Mouse (Mus musculus) MEL (cell line): ENCODE measurements around the gene Olfr780. TPM values are rescaled to one million over a fixed set of nuclear protein-coding genes. Genes with fewer than 3 reads are reported as not detected.
"Not testable (repeated sequence)": the region's sequence is repeated elsewhere in the genome, so short reads cannot be mapped to it uniquely, and the experiment has no call there.

Experiments used
- DNase-seq: peaks from one replicate; pipeline ENCODE4 v3.0.0; 2011; ENCODE audit warnings: low read depth, low spot score
- H3K27ac ChIP-seq: 2 replicates; pipeline ENCODE4 v1.5.1; 2012; ENCODE audit warnings: low read depth, mild to moderate bottlenecking, control low read depth, low read length, moderate library complexity; ENCODE audit not compliant: control insufficient read depth
- H3K27me3 ChIP-seq, 2 experiments: fragments of 150-350 bp in 1 of 2; sonication (generic) in 1 of 2; 2 replicates each; pipeline ENCODE4 v1.6.1; 2012; ENCODE audit warnings: low read length in 2 of 2, mild to moderate bottlenecking in 2 of 2, improper control_type of control experiment in 1 of 2, moderate library complexity in 1 of 2; ENCODE audit not compliant: insufficient read depth in 2 of 2, control insufficient read depth in 1 of 2
- H3K36me3 ChIP-seq, 2 experiments: 2 replicates each; pipeline ENCODE4 v1.6.1; 2012 to 2014; ENCODE audit warnings: low read length in 2 of 2, improper control_type of control experiment in 1 of 2, inconsistent platforms in 1 of 2, mild to moderate bottlenecking in 1 of 2; ENCODE audit not compliant: insufficient read depth in 2 of 2, control insufficient read depth in 1 of 2
- H3K4me1 ChIP-seq, 2 experiments: fragments of 150-350 bp in 1 of 2; sonication (generic) in 1 of 2; 2 replicates each; pipeline ENCODE4 v1.6.1; 2012; ENCODE audit warnings: low read length in 2 of 2, improper control_type of control experiment in 1 of 2, mild to moderate bottlenecking in 1 of 2; ENCODE audit not compliant: insufficient read depth in 2 of 2, control insufficient read depth in 1 of 2
- H3K4me3 ChIP-seq, 2 experiments: fragments of 150-350 bp in 1 of 2; sonication (generic) in 1 of 2; 2 replicates each; pipeline ENCODE4 v1.5.1; 2012; ENCODE audit warnings: low read depth in 2 of 2, low read length in 2 of 2, mild to moderate bottlenecking in 2 of 2, moderate library complexity in 2 of 2, control low read depth in 1 of 2, improper control_type of control experiment in 1 of 2; ENCODE audit not compliant: control insufficient read depth in 1 of 2, insufficient read depth in 1 of 2
- H3K79me2 ChIP-seq: 2 replicates; pipeline ENCODE4 v1.6.1; 2012; ENCODE audit warnings: mild to moderate bottlenecking, low read length, moderate library complexity; ENCODE audit not compliant: control insufficient read depth, poor library complexity, insufficient read depth
- H3K9ac ChIP-seq: 2 replicates; pipeline ENCODE4 v1.6.1; 2012; ENCODE audit warnings: low read depth, mild to moderate bottlenecking, control low read depth, low read length, moderate library complexity; ENCODE audit not compliant: control insufficient read depth, poor library complexity, severe bottlenecking
- H3K9me3 ChIP-seq: fragments of 150-350 bp; sonication (generic); replicated peaks from 2 replicates; pipeline ENCODE4 v1.6.1; 2012; ENCODE audit warnings: mild to moderate bottlenecking, low read length, improper control_type of control experiment, moderate library complexity; ENCODE audit not compliant: insufficient read depth
- CTCF ChIP-seq, 3 experiments: IDR thresholded peaks in 2 of 3; conservative IDR thresholded peaks in 1 of 3; 2 replicates each; pipeline ENCODE4 v1.5.1; 2011 to 2012; ENCODE audit warnings: low read length in 3 of 3, low read depth in 2 of 3, mild to moderate bottlenecking in 2 of 3, improper control_type of control experiment in 1 of 3, inconsistent platforms in 1 of 3, mixed read lengths in 1 of 3, moderate library complexity in 1 of 3; ENCODE audit not compliant: control insufficient read depth in 1 of 3, insufficient read depth in 1 of 3, poor library complexity in 1 of 3, severe bottlenecking in 1 of 3
- E2F4 ChIP-seq: IDR thresholded peaks from 2 replicates; pipeline ENCODE4 v1.6.1; 2011; ENCODE audit warnings: low read depth, low read length, improper control_type of control experiment, borderline replicate concordance
- EP300 ChIP-seq, 2 experiments: IDR thresholded peaks; 2 replicates each; pipeline ENCODE4 v1.6.1; 2011; ENCODE audit warnings: improper control_type of control experiment in 2 of 2, low read length in 2 of 2, low read depth in 1 of 2, mild to moderate bottlenecking in 1 of 2
- MAFK ChIP-seq: IDR thresholded peaks from 2 replicates; pipeline ENCODE4 v1.6.1; 2011; ENCODE audit warnings: low read depth, mild to moderate bottlenecking, low read length, improper control_type of control experiment, borderline replicate concordance
- MAX ChIP-seq: IDR thresholded peaks from 2 replicates; pipeline ENCODE4 v1.6.1; 2011; ENCODE audit warnings: low read length, improper control_type of control experiment
- NELFE ChIP-seq: IDR thresholded peaks from 2 replicates; pipeline ENCODE4 v1.6.1; 2011; ENCODE audit warnings: low read depth, low read length, improper control_type of control experiment
- POLR2AphosphoS2 ChIP-seq: IDR thresholded peaks from 2 replicates; pipeline ENCODE4 v1.6.1; 2011; ENCODE audit warnings: low read length, improper control_type of control experiment
- RAD21 ChIP-seq: IDR thresholded peaks from 2 replicates; pipeline ENCODE4 v1.6.1; 2011; ENCODE audit warnings: mild to moderate bottlenecking, low read depth, low read length, improper control_type of control experiment
- RCOR1 ChIP-seq: IDR thresholded peaks from 2 replicates; pipeline ENCODE4 v1.6.1; 2012; ENCODE audit warnings: low read depth, mild to moderate bottlenecking, inconsistent platforms, low read length, improper control_type of control experiment
- TBP ChIP-seq: IDR thresholded peaks from 2 replicates; pipeline ENCODE4 v1.8.0; 2011; ENCODE audit warnings: low read depth, low read length, improper control_type of control experiment
- polyA plus RNA-seq, 2 experiments: library from polyadenylated mRNA; stranded (reverse) in 1 of 2; unstranded in 1 of 2; fragments of >175 nt in 1 of 2; fragments of >200 nt in 1 of 2; gene quantifications; 2 replicates each; pipeline versions ENCODE4 v1.2.1 to v1.2.4; 2012; ENCODE audit warnings: low replicate concordance in 2 of 2, low read depth in 1 of 2; ENCODE audit not compliant: insufficient read length in 2 of 2, insufficient read depth in 1 of 2, missing spikeins in 1 of 2
- total RNA-seq: library from RNA; depleted of rRNA; stranded (reverse); fragments of 300-350 nt; gene quantifications from 2 replicates; pipeline ENCODE4 v1.2.3, GENCODE M21; 2012

Gene Olfr780
- total and polyA plus RNA-seq, 3 experiments, result not detected

DNA sequence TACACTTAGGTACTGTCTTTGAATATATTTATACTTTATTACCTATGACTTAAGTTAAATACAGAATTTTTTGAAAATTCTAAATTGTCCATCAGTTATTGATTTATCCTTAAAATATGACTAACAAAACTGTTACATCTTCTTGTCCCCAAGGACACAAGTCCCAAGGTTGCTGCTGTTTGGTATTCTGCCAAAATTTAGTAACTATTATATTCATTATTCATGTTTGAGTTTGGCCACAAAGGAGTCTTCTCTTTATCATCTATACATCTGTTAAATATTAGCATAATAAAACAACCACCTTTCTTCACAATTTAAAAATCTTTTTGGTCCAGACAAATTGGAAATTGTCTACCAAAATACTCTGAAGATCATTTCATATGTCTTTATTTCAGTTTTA, 10.6 kb downstream of the Olfr780 start, which contains the start of gene Olfr781:
Gene Olfr781 (plus strand): TSS at position 301 of the 400 bp plus-strand sequence.
- H3K9ac ChIP-seq, result no peak within 1 kb of the TSS
- H3K27me3 ChIP-seq, result no peaks in the 10 kb centered on the region
- H3K4me3 ChIP-seq, result no peak within 1 kb of the TSS
- H3K27ac ChIP-seq, result no peak within 1 kb of the TSS
- no peaks in the 10 kb centered on the region for H3K4me1 ChIP-seq
- no peaks in the 10 kb centered on the region for H3K36me3 ChIP-seq
- H3K9me3 ChIP-seq, result no peaks in the 10 kb centered on the region
- no peak for TF ChIP-seq EP300 (IDR thresholded peaks at IDR 0.05; ENCODE audit: low read depth in 1 of 2, low read length in 2 of 2)
- TF ChIP-seq POLR2AphosphoS2, result no peak
- TF ChIP-seq MAX, result no peak
- DNase-seq, result no peak
- no peaks in the 10 kb centered on the region for H3K79me2 ChIP-seq

DNA sequence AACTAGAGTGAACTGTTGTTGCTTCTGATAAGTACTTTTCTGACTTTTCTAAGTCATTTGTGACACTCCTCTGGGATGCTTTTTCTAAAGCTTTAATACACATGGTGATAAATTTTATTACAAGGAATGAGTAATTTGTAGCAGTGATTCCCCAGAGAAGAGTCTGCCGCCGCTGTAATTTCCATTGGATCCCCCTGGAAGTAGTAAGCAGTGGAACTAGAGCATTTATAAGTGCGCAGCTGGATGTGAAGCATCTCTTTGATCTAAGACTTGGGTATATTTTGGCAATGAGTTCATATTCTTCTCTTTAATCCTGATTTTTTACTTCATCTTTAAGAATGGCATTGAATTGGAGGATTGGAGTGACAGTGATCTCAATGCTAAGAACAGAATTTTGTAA, 30.6 kb downstream of the Olfr780 start, which contains the start of gene Olfr782:
Gene Olfr782 (plus strand): TSS at position 301 of the 400 bp plus-strand sequence.
- no peak for DNase-seq
- Histone ChIP-seq H3K79me2 (no peaks in the 10 kb centered on the region), H3K4me1 (no peaks in the 10 kb centered on the region), H3K9me3 (no peaks in the 10 kb centered on the region), H3K9ac (no peak within 1 kb of the TSS), H3K27ac (no peak within 1 kb of the TSS), H3K36me3 (no peaks in the 10 kb centered on the region), H3K4me3 (no peak within 1 kb of the TSS), H3K27me3 (no peaks in the 10 kb centered on the region)
- TF ChIP-seq CTCF (IDR thresholded peaks at IDR 0.05 in 2 of 3, conservative IDR thresholded peaks at IDR 0.05 in 1 of 3; ENCODE audit: control insufficient read depth in 1 of 3, insufficient read depth in 1 of 3, low read depth in 2 of 3, low read length in 3 of 3, poor library complexity in 1 of 3, severe bottlenecking in 1 of 3) (no peak), RCOR1 (no peak), MAFK (no peak), RAD21 (no peak), E2F4 (no peak), NELFE (no peak), TBP (no peak)

DNA sequence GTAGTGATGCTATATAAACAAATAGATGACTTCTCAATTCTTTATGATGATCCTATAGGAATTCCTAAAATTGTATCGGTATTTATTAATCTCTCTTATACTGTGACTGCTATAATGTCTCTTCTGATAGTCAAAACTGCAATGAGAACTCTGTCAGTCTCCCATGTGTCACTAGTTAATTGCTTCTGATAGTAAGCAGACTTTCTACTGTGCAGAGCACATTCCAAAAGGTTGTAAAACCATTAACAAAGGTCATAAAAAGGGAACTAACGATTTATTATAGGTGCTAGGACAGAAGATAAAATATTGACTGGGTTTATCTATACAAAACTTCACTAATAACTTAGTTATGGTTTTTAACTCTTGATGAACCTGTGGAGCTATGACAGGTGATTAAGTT, 34.6 kb downstream of the Olfr780 start:
- not testable (repeated sequence) for DNase-seq, H3K4me1 ChIP-seq

DNA sequence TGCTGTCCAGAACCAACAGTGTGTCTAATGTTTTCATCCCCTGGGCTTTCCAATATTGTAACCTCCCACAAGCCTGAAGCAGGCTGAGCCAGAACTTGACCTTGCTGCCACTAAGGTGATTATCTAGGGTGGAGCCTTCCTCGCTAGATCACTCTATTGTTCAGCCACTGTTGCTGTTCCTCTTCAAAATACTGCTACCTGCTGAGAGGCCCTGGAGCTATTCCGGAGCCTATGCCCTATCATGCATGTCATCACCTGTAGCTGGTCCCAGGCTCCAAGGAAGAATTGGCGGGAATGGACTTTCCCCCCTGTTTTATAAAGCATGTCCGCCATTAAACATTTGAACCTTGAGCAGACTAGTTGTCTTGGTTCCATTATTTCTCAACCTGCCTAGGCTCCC, 38.6 kb downstream of the Olfr780 start:
- H3K9ac ChIP-seq, H3K27me3 ChIP-seq, H3K9me3 ChIP-seq, H3K79me2 ChIP-seq, DNase-seq, H3K27ac ChIP-seq, H3K4me1 ChIP-seq, H3K4me3 ChIP-seq, H3K36me3 ChIP-seq: not testable (repeated sequence)

More for the DNA sequence above, 34.6 kb downstream of the Olfr780 start:
- H3K9ac ChIP-seq, H3K79me2 ChIP-seq, H3K9me3 ChIP-seq, H3K4me3 ChIP-seq, H3K27me3 ChIP-seq, H3K36me3 ChIP-seq, H3K27ac ChIP-seq: not testable (repeated sequence)
